Mouse (Mus musculus) embryonic facial prominence, embryonic 14.5 days (tissue): ENCODE measurements around the gene 4932438A13Rik. TPM values are rescaled to one million over a fixed set of nuclear protein-coding genes. Genes with fewer than 3 reads are reported as not detected.
A peak's percentile ranks its signal among the peaks of the same experiment; 100 is the strongest.

Experiments used
- ATAC-seq: fragments of 200-750 bp; cut with Nextera tagmentation; 2 replicates; pipeline ENCODE4 v1.8.0; 2017; ENCODE audit warnings: low read depth, moderate number of reproducible peaks, moderate TSS enrichment
- DNase-seq: peaks from one replicate; pipeline ENCODE4 v3.0.0-alpha.2; 2015; ENCODE audit warnings: low spot score
- H3K27ac ChIP-seq: fragments of 300-500 bp; sonication (generic); replicated peaks from 2 replicates; pipeline ENCODE4 v1.5.1; 2014; ENCODE audit warnings: low read depth, mild to moderate bottlenecking, low read length, moderate library complexity
- H3K27me3 ChIP-seq: fragments of 300-500 bp; sonication (generic); replicated peaks from 2 replicates; pipeline ENCODE4 v1.6.1; 2014; ENCODE audit warnings: low read length; ENCODE audit not compliant: control insufficient read depth, insufficient read depth
- H3K36me3 ChIP-seq: fragments of 300-500 bp; sonication (generic); 2 replicates; pipeline ENCODE4 v1.6.1; 2014; ENCODE audit warnings: low read length, mixed read lengths; ENCODE audit not compliant: control insufficient read depth, insufficient read depth
- H3K4me1 ChIP-seq: fragments of 300-500 bp; sonication (generic); 2 replicates; pipeline ENCODE4 v1.6.1; 2014; ENCODE audit warnings: antibody characterized with exemption, low read length; ENCODE audit not compliant: control insufficient read depth, insufficient read depth
- H3K4me2 ChIP-seq: fragments of 300-500 bp; sonication (generic); 2 replicates; pipeline ENCODE4 v1.6.1; 2014; ENCODE audit warnings: low read depth, mild to moderate bottlenecking, low read length, moderate library complexity, mixed read lengths
- H3K4me3 ChIP-seq: fragments of 300-500 bp; sonication (generic); 2 replicates; pipeline ENCODE4 v1.5.1; 2014; ENCODE audit warnings: low read depth, mild to moderate bottlenecking, low read length
- H3K9ac ChIP-seq: fragments of 300-500 bp; sonication (generic); 2 replicates; pipeline ENCODE4 v1.6.1; 2014; ENCODE audit warnings: low read depth, mild to moderate bottlenecking, low read length, moderate library complexity, mixed read lengths
- H3K9me3 ChIP-seq: fragments of 300-500 bp; sonication (generic); 2 replicates; pipeline ENCODE4 v1.6.1; 2016; ENCODE audit warnings: low read length; ENCODE audit not compliant: control insufficient read depth
- WGBS: fragments of 180-500 bp; shearing (Covaris S2); extraction: QIAGEN DNeasy Blood & Tissue Kit; methylation state at CpG from one replicate; pipeline ENCODE4 v1.1.7; 2014; 5-methylcytosine and 5-hydroxymethylcytosine counted together
- polyA plus RNA-seq: library from polyadenylated mRNA; unstranded; fragments of >200 nt; fragmentation: Nextera tagmentation; extraction: Ambion mirVana; gene quantifications from 2 replicates; pipeline ENCODE4 v1.2.1, GENCODE M21; 2014

The 4932438A13Rik gene
- 61.5 and 68.4 TPM in 2 replicates for polyA plus RNA-seq

DNA sequence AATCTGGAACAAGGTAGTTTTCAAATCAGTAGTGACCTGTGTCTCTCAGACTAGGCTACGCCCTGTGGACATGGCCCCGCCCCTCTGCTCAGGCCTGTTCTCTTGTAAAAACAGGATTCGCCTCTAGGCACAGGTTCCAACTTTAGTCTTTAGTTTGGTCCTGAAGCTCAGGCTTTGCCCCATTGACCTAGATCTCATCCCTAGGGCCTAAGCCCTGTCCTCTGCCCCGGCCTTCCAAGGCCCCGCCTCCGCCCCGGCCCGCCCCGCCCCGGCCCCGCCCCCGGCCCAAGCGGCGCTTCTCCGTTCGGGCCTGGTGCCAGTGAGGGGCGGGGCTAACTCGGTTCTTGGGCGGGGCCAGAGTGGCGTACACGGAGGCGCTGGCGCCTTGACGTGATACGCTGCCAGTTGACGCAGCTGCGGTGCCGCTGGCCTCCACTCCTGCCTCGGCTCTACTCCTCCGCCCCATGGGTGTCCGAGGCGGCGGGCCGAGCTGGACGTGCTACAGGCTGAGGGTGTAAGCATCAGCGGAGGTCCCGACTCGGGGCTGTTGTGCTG is at the start of gene 4932438A13Rik:
Gene 4932438A13Rik (plus strand): TSS at position 384 of the 555 bp plus-strand sequence.
- H3K27ac ChIP-seq, result peak within 1 kb of the TSS; percentile 66; the same call in 1 of the 2 replicates
- peaks cover 5% of the 10 kb centered on the region for H3K4me1 ChIP-seq
- WGBS, result under 1% methylated on average over 26 of the region's 38 CpGs
- H3K9ac ChIP-seq, result peak within 1 kb of the TSS; percentile 87
- H3K4me3 ChIP-seq, result peak within 1 kb of the TSS; percentile 66
- H3K9me3 ChIP-seq, result no peaks in the 10 kb centered on the region
- peak within 1 kb of the TSS; percentile 71 for H3K4me2 ChIP-seq
- peak; percentile 96 for DNase-seq
- ATAC-seq, result peak; percentile 99
- peaks cover 27% of the 10 kb centered on the region for H3K36me3 ChIP-seq
- H3K27me3 ChIP-seq, result no peaks in the 10 kb centered on the region

DNA sequence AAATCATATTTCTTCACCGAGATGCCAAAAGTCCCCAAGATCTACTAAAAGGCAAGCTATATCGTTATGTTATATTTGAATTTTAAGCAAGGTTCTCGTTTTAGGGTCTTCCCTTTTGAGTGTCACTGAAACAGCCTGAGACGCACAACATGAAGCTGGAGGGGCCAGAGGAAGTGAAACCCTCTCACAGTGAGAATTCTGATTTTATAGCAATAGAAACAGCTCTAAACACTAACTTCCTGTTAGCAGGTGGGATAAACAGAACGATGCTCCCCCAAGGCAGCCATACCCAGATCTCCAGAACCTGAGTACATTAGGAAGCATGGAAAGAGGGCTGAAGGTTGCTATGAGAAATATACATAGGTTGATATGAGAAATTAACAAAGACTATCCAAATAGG is 46.3 kb upstream of the 4932438A13Rik start:
- no peak for DNase-seq
- Histone ChIP-seq H3K4me3 (no peak overlapping the region), H3K27ac (no peak overlapping the region), H3K27me3 (no peaks in the 10 kb centered on the region), H3K9me3 (no peaks in the 10 kb centered on the region), H3K4me1 (no peaks in the 10 kb centered on the region), H3K9ac (no peak overlapping the region), H3K36me3 (no peaks in the 10 kb centered on the region), H3K4me2 (no peak overlapping the region)
- WGBS, result 87% methylated on average over 5 of the region's 5 CpGs
- no peak for ATAC-seq

DNA sequence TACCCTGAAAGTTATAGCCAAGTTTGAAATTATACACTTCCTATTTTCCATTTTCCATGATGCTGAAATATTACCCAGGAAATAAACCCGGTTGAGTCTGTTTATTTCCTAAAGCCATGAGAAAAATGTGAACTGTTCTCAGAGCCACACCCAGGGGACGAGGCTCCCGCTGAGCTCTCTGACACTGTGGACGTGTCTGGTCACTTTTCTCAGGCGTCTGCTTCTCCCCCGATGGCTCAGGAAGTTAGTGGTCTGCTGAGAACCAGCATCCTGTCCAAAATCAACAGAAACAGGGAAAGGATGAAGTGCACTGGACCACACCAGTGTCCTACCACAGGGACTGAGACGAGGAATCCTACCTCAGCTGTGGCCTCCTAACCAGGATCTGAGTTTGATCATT is 43.5 kb upstream of the 4932438A13Rik start:
- H3K27ac ChIP-seq, result no peak overlapping the region
- DNase-seq (no peak), ATAC-seq (no peak)
- 51% methylated on average over 7 of the region's 7 CpGs for WGBS
- no peak overlapping the region for H3K4me3 ChIP-seq
- no peaks in the 10 kb centered on the region for H3K36me3 ChIP-seq
- no peaks in the 10 kb centered on the region for H3K27me3 ChIP-seq
- H3K9me3 ChIP-seq, result no peaks in the 10 kb centered on the region
- H3K4me1 ChIP-seq, result no peaks in the 10 kb centered on the region
- no peak overlapping the region for H3K4me2 ChIP-seq
- H3K9ac ChIP-seq, result no peak overlapping the region

DNA sequence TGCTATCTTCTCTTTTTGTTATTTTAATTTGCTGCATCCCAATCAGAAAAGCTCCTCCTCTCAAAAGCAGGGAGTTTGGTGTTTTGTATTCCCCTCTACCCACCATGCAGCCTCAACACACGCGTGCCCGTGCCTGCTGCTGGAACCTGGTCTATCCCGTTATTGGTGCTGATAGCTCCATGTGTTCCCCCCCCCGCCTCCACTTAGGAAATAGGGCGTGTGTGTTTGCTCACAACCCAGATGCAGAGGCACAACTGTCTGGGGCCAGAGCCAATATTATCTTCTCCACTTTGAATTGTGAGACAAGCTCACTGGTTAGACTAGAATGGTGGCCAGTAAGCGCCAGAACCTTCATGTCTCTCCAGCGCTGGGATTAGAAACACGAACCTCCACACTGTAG is 41.9 kb upstream of the 4932438A13Rik start:
- 76% methylated on average over 9 of the region's 9 CpGs for WGBS

DNA sequence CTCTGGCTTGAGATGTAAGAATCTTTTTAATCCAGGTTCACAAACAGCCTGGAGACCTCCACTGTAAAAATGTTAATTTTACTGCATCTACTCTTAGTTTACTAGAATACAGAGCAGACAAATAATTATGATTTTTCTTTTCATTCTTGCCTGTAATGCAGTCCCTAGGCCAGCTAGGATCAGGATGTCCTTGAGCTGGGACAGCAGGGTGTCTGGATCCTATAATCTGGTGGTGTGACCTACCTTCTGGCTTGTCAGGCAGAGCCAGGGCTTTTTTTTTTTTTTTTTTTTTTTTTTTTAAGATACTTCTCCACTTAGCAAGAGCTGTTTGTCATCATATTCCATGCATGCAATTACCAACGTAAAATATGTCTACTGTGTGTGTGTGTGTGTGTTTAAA is 37.8 kb upstream of the 4932438A13Rik start:
- ATAC-seq, result no peak
- Histone ChIP-seq H3K4me1 (no peaks in the 10 kb centered on the region), H3K9me3 (no peaks in the 10 kb centered on the region), H3K4me2 (no peak overlapping the region), H3K36me3 (no peaks in the 10 kb centered on the region), H3K9ac (no peak overlapping the region), H3K27ac (no peak overlapping the region), H3K27me3 (no peaks in the 10 kb centered on the region), H3K4me3 (no peak overlapping the region)
- WGBS, result 63% methylated on average over 1 of the region's 1 CpGs
- no peak for DNase-seq

More for the DNA sequence above, 41.9 kb upstream of the 4932438A13Rik start:
- H3K9me3 ChIP-seq, result no peaks in the 10 kb centered on the region
- no peak overlapping the region for H3K4me3 ChIP-seq
- H3K9ac ChIP-seq, result no peak overlapping the region
- no peak for DNase-seq
- no peaks in the 10 kb centered on the region for H3K36me3 ChIP-seq
- H3K27me3 ChIP-seq, result no peaks in the 10 kb centered on the region
- no peak overlapping the region for H3K27ac ChIP-seq
- ATAC-seq, result no peak
- no peak overlapping the region for H3K4me2 ChIP-seq
- no peaks in the 10 kb centered on the region for H3K4me1 ChIP-seq

DNA sequence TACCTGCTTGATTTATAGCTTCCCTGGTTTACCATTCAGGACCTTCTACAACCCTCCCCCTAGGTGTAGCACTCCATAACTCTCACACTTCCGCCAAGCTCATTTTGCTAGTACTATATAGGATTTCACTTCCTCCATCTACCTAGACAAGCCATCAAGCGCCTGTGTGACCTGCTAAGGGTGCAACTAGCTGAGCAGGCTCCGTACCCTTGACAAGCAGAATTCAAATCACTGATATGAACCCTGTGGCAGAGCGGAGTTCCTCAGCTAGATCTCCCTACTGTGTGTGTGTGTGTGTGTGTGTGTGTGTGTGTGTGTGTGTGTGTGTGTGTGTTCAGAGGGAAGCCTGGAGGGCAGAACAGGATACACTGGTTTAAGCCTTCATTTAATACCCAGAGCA is 37.4 kb upstream of the 4932438A13Rik start:
- Histone ChIP-seq H3K4me1 (no peaks in the 10 kb centered on the region), H3K27me3 (no peaks in the 10 kb centered on the region), H3K9me3 (no peaks in the 10 kb centered on the region), H3K9ac (no peak overlapping the region), H3K36me3 (no peaks in the 10 kb centered on the region), H3K27ac (no peak overlapping the region), H3K4me2 (no peak overlapping the region), H3K4me3 (no peak overlapping the region)
- DNase-seq (peak; percentile 17), ATAC-seq (peak; percentile 53; the same call in 1 of the 2 replicates)
- WGBS, result 83% methylated on average over 4 of the region's 4 CpGs

DNA sequence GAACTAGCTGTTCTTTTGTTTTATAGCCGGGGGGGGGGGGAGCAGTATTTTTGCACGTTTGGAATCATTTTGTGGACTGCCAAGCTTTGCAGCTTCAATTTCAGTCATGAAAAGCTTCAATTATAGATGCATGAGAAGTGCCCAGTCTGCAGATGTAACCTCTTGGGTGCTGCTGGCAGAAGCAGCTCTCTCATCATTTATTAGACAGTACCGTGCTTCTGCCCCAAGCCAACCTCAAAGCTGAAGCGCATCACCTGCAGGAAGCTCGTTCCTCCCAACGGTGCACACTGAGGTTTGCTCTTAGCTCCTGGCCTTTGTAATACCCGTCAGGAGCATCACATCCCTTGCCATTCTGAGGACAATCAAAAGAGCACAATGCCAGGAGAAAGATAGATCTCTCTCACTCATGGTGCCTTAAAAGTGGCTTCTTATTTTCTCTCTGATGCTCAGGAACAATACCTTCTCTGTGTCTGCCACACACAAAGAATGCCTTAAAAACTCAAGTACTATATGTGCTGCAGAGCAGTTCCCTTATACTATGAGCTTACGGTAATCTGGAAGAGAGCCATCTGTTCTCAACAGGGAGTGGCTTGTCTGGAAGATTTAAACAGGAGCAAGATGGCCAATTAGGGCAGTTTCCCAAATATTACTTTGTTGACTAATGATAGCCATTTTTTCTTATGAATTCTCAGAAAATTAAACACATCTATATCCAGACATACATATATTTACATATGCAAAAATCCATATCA is 35.5 kb upstream of the 4932438A13Rik start:
- H3K9me3 ChIP-seq, result no peaks in the 10 kb centered on the region
- no peaks in the 10 kb centered on the region for H3K27me3 ChIP-seq
- 54% methylated on average over 8 of the region's 8 CpGs for WGBS
- DNase-seq, result no peak
- no peak overlapping the region for H3K4me2 ChIP-seq
- no peak overlapping the region for H3K27ac ChIP-seq
- no peaks in the 10 kb centered on the region for H3K36me3 ChIP-seq
- H3K9ac ChIP-seq, result no peak overlapping the region
- no peaks in the 10 kb centered on the region for H3K4me1 ChIP-seq
- no peak overlapping the region for H3K4me3 ChIP-seq
- no peak for ATAC-seq

DNA sequence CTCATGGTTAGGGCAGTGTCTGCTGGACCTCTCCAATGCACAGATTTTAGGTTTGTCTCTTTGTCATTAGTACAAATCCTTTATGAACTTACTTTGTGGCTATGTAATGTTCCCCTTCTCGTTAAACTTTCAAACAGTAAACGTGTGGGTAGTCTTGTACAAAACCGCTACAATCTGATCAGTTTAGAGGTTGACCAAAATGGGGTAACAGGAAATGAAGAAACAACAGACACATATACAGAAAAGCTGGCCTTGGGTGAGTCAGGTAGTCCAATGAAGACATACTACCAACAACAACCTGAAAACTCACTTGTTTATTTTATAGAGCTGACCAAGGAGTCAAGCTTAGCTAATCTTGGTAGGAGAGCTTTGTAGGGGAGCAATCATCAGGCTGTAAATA is 32.7 kb upstream of the 4932438A13Rik start:
- no peak for ATAC-seq
- no peak overlapping the region for H3K27ac ChIP-seq
- WGBS, result 94% methylated on average over 3 of the region's 3 CpGs
- no peaks in the 10 kb centered on the region for H3K27me3 ChIP-seq
- no peak overlapping the region for H3K9ac ChIP-seq
- H3K9me3 ChIP-seq, result no peaks in the 10 kb centered on the region
- no peak overlapping the region for H3K4me2 ChIP-seq
- no peak overlapping the region for H3K4me3 ChIP-seq
- H3K4me1 ChIP-seq, result 0 out of 2 replicates have a peak, but pooled peaks cover 4% of the 10 kb centered on the region
- DNase-seq, result no peak
- no peaks in the 10 kb centered on the region for H3K36me3 ChIP-seq
